Mouse (Mus musculus) midbrain, postnatal 0 days (tissue): ENCODE measurements at regions not wholly inside any gene's neighbourhood (a gene's known extent, or its start where the extent isn't known, plus 50 kb on each side); places are given as distances from the start of the nearest gene placed in this dataset.

Experiments used
- ATAC-seq: fragments of 200-750 bp; cut with Nextera tagmentation; 2 replicates; pipeline ENCODE4 v1.8.0; 2017; ENCODE audit warnings: moderate number of reproducible peaks, mild to moderate bottlenecking, moderate TSS enrichment, moderate library complexity; ENCODE audit not compliant: low FRiP score
- DNase-seq: peaks from one replicate; pipeline ENCODE4 v3.0.0-alpha.2; 2015; ENCODE audit warnings: low spot score
- H3K27ac ChIP-seq: fragments of 300-500 bp; sonication (generic); 2 replicates; pipeline ENCODE4 v1.5.1; 2014; ENCODE audit warnings: low read depth, mild to moderate bottlenecking, low read length, mixed read lengths
- H3K27me3 ChIP-seq: fragments of 300-500 bp; sonication (generic); 2 replicates; pipeline ENCODE4 v1.6.1; 2014; ENCODE audit warnings: low read length, control low read depth, mixed read lengths; ENCODE audit not compliant: insufficient read depth
- H3K36me3 ChIP-seq: fragments of 300-500 bp; sonication (generic); 2 replicates; pipeline ENCODE4 v1.6.1; 2014; ENCODE audit warnings: low read length, control low read depth, mixed read lengths; ENCODE audit not compliant: insufficient read depth
- H3K4me1 ChIP-seq: fragments of 300-500 bp; sonication (generic); 2 replicates; pipeline ENCODE4 v1.6.1; 2014; ENCODE audit warnings: mild to moderate bottlenecking, control low read depth, antibody characterized with exemption, low read length, mixed read lengths; ENCODE audit not compliant: insufficient read depth
- H3K4me2 ChIP-seq: fragments of 300-500 bp; sonication (generic); 2 replicates; pipeline ENCODE4 v1.6.1; 2014; ENCODE audit warnings: low read depth, mild to moderate bottlenecking, low read length, mixed read lengths; ENCODE audit not compliant: poor library complexity, severe bottlenecking
- H3K4me3 ChIP-seq: fragments of 300-500 bp; sonication (generic); 2 replicates; pipeline ENCODE4 v1.5.1; 2014; ENCODE audit warnings: low read depth, mild to moderate bottlenecking, low read length, moderate library complexity
- H3K9ac ChIP-seq: fragments of 300-500 bp; sonication (generic); replicated peaks from 2 replicates; pipeline ENCODE4 v1.6.1; 2014; ENCODE audit warnings: mild to moderate bottlenecking, low read length, moderate library complexity, mixed read lengths; ENCODE audit not compliant: poor library complexity, severe bottlenecking
- H3K9me3 ChIP-seq: fragments of 300-500 bp; sonication (generic); 2 replicates; pipeline ENCODE4 v1.6.1; 2016; ENCODE audit warnings: low read length, control low read depth
- CTCF ChIP-seq: IDR thresholded peaks from 2 replicates; pipeline ENCODE4 v1.5.1; 2016; ENCODE audit warnings: antibody characterized with exemption, mild to moderate bottlenecking
- WGBS: fragments of 180-500 bp; shearing (Covaris S2); extraction: QIAGEN DNeasy Blood & Tissue Kit; methylation state at CpG from one replicate; pipeline ENCODE4 v1.1.7; 2014; 5-methylcytosine and 5-hydroxymethylcytosine counted together

DNA sequence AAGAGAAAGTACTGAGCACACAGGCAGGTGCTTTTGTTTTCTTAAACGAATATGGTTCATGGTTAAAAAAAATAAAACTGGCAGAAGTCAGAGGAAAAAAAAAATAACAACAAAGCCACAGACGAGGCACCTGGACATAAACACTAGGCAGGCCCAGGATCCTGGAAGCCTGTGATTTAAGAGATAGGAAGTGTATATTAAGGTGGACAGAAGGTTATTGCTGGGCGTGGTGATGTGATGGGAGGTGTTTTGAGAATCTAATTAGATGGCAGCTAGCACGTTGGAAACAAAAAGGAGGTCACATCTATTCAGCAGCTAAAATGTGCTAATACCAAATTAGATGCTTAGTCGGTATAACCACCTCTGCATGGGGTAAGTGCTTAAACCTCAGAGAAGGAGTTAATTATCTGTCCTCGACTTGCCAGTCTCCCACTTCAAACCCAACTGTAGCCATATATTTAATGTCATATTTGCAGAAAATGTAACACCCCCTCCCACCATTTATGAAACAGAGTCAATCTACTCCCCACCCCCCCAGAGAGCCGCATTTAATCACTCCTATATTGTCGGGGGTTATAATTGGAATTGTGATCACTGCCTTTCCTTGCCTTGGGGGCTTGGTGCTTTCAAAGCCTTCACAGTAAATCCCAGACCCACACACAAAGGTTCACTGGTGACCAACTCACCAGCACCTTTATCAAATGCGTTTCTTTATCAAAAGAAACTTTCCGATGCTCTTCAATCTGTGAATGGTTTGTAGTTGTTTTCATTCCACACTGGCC, 113.4 kb upstream of the Ccser1 start:
- Histone ChIP-seq H3K4me3 (no peak overlapping the region), H3K4me1 (no peaks in the 10 kb centered on the region), H3K36me3 (no peaks in the 10 kb centered on the region), H3K4me2 (no peak overlapping the region), H3K27me3 (no peaks in the 10 kb centered on the region), H3K9ac (peak overlapping the region; percentile 24; the same call in 1 of the 2 replicates), H3K27ac (no peak overlapping the region), H3K9me3 (no peaks in the 10 kb centered on the region)
- TF ChIP-seq CTCF = no peak
- 25% methylated on average over 10 of the region's 10 CpGs for WGBS
- no peak for DNase-seq
- no peak for ATAC-seq

DNA sequence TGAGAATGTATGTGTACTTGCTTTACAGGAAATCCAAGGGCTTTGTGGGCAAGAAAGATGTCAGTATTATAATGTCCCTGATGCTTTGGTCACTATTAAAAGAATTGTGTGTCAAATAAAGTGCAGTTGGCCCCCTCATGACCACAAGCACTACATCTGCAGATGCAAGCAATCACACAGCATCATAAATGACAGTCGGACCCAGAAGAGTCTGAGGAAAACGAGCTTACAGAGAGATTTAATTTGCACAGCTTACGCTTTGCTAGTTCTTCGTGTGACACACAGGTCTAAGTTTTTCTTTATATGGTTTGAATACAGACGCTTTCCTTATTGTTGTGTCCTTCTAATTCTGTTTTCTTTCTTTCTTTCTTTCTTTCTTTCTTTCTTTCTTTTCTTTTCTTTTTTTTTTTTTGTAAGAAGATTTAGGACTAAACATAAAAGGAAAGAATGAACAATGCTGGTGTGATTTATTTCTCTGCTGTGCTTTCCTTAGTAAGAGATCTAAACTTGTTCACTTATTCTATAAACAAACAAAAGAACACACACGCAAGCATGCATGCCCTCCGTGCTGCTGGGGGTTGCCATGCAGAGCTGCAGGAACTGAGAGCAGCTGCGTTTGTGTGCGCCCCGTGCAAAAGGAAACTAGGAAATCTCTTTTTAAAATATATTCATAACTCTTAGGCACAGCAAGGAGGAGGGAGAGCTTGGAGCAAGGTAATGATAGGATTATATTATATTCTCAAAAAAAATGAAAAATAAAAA, 112.6 kb upstream of the Ccser1 start:
- DNase-seq = peak; percentile 51
- Histone ChIP-seq H3K4me1 (no peaks in the 10 kb centered on the region), H3K36me3 (no peaks in the 10 kb centered on the region), H3K27me3 (no peaks in the 10 kb centered on the region), H3K9ac (peak overlapping the region; percentile 24; the same call in 1 of the 2 replicates), H3K27ac (no peak overlapping the region), H3K4me3 (no peak overlapping the region), H3K9me3 (no peaks in the 10 kb centered on the region), H3K4me2 (peak overlapping the region; percentile 42)
- ATAC-seq = no peak
- 13% methylated on average over 10 of the region's 10 CpGs for WGBS
- no peak for TF ChIP-seq CTCF

DNA sequence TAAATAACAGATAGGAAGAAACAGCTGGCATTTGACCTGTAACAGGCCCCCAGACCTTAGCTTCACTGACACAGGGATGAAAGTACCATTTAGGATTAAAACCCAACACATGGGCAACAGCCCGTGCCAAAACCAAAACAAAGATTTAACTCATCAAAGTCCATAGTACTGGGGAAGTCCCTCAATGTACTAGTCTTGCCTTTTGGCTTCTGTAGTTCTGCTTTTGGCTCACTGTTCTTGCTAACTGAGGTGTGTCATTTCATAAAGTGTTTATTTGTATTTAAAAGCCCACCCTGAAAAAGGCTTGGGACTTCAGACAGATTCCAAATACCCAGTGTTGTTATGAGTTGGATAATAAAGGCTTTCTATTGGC, 112.0 kb upstream of the Ccser1 start:
- 6% methylated on average over 1 of the region's 1 CpGs for WGBS
- no peak for ATAC-seq

DNA sequence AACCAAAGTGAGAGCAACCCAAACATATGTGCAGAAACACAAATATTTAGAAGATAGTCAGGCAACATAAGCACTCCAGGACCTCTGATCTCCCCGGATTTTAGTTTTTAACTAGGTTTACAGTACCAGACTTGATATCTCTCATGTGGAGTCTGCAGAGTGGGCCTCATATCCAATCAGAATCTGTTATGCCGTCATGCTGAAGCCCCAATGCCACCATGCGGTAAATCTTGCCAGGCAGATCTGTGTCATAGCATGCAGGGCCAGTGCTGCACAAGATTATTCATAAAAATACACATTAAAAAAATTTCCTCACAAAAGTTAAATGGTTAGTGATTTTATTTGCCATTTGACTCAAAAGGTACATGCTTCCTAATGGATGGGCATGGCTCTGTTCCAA, 106.9 kb upstream of the Ccser1 start:
- no peak for TF ChIP-seq CTCF
- ATAC-seq (no peak), DNase-seq (no peak)
- Histone ChIP-seq H3K9ac (no peak overlapping the region), H3K36me3 (no peaks in the 10 kb centered on the region), H3K4me2 (no peak overlapping the region), H3K4me3 (no peak overlapping the region), H3K27ac (no peak overlapping the region), H3K9me3 (no peaks in the 10 kb centered on the region), H3K27me3 (no peaks in the 10 kb centered on the region), H3K4me1 (no peaks in the 10 kb centered on the region)
- WGBS = 89% methylated on average over 3 of the region's 3 CpGs

More for the DNA sequence above, 112.0 kb upstream of the Ccser1 start:
- H3K9me3 ChIP-seq = no peaks in the 10 kb centered on the region
- no peak overlapping the region for H3K4me2 ChIP-seq
- H3K27me3 ChIP-seq = no peaks in the 10 kb centered on the region
- no peaks in the 10 kb centered on the region for H3K4me1 ChIP-seq
- no peaks in the 10 kb centered on the region for H3K36me3 ChIP-seq
- H3K9ac ChIP-seq = no peak overlapping the region
- H3K27ac ChIP-seq = no peak overlapping the region
- no peak for TF ChIP-seq CTCF
- no peak for DNase-seq
- H3K4me3 ChIP-seq = no peak overlapping the region

DNA sequence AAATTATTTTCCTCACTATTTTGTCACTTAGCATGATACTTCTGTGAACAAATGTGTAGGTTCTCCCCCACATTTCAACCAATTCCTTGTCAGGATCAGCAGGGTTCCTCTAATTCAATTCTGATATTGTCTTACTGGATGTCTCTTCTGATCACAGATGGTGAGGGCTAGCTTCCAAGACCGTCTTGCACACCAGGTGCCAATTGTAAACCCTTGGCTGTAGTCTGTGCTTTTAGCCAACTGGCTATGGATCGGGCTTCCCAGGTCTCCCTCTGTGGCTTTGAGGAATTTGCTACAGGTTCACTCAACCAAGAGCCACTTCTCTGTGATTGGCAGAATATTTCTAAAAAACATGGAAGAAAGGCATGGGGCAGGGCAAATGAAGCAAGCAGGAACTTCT, 106.3 kb upstream of the Ccser1 start:
- H3K4me1 ChIP-seq = no peaks in the 10 kb centered on the region
- no peak overlapping the region for H3K9ac ChIP-seq
- no peak overlapping the region for H3K4me3 ChIP-seq
- H3K27me3 ChIP-seq = no peaks in the 10 kb centered on the region
- H3K4me2 ChIP-seq = no peak overlapping the region
- H3K36me3 ChIP-seq = no peaks in the 10 kb centered on the region
- ATAC-seq = peak; percentile 47; the same call in 1 of the 2 replicates
- no peaks in the 10 kb centered on the region for H3K9me3 ChIP-seq
- no peak for TF ChIP-seq CTCF
- WGBS = 77% methylated on average over 2 of the region's 2 CpGs
- no peak overlapping the region for H3K27ac ChIP-seq
- DNase-seq = peak; percentile 77

DNA sequence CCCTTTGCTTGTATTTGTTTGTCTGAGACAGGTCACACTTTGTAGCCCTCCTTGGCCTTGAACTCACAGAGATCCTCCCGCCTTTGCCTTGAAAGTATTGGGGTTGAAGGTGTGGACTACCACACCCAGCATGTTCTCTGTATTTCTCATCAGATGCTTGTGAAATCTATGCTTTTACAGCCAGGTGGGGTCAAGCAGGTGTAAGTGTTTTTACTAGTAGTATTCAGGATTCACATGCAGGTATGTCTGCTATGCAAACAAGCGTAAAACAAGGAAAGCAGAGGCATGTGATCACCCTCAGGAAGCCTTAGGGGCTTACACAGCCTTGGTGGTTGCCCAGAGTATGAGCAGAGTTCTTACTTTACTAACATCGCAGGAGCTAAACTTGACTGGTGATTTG, 105.4 kb upstream of the Ccser1 start:
- TF ChIP-seq CTCF = no peak
- Histone ChIP-seq H3K9ac (no peak overlapping the region), H3K4me3 (no peak overlapping the region), H3K4me2 (no peak overlapping the region), H3K36me3 (no peaks in the 10 kb centered on the region), H3K4me1 (no peaks in the 10 kb centered on the region), H3K27ac (no peak overlapping the region), H3K27me3 (no peaks in the 10 kb centered on the region), H3K9me3 (no peaks in the 10 kb centered on the region)
- DNase-seq (no peak), ATAC-seq (no peak)
- 91% methylated on average over 3 of the region's 3 CpGs for WGBS
